In genomic region chr15:60834598-60835571, GRCm38 (mm10) we compare ENCODE assay signal across 31 mouse cellular contexts. TPM values are rescaled to one million over a fixed set of nuclear protein-coding genes. Genes with fewer than 3 reads are reported as not detected.
DNase-seq lines count a peak whose midpoint lies in the region; ATAC-seq and TF ChIP-seq lines count a peak whose summit lies in the region.
"Had no signal": no experiment of that assay in that cellular context is flagged by ENCODE, and none has a peak within 500 bp of the region (broad histone marks: within the 10 kb centered on the region; RNA-seq: fewer than 3 reads in every experiment).

No protein-coding gene starts in this region.

- no peak for TF ChIP-seq POLR2A in bone marrow macrophage, adult 2 months (IDR thresholded peaks at IDR 0.05; ENCODE audit: borderline replicate concordance, low read depth, low read length)

- DNase-seq in midbrain, embryonic 11.5 days (ENCODE audit: low spot score, missing footprints): peak; percentile 44
- no peak for DNase-seq in midbrain, embryonic 14.5 days
- DNase-seq in T-cell, adult 2 months (ENCODE audit: low spot score): no peak
- no peak for DNase-seq in left cerebral cortex, postnatal 4 days
- DNase-seq in left cerebral cortex, adult 9 months (ENCODE audit: low spot score in 2 of 2): no peak
- DNase-seq: adrenal gland, postnatal 14 days; cerebellum, adult 2 months; cerebellum, postnatal 14 days; gastrocnemius, postnatal 10 days; kidney, adult 18-20 months; kidney, postnatal 36 days; liver, embryonic 13.5 days; lung, embryonic 14.5 days; right cerebral cortex, postnatal 25 days had no signal

- TF ChIP-seq CTCF in bone marrow macrophage, adult 2 months (IDR thresholded peaks at IDR 0.05; ENCODE audit: low read depth, low read length): no peak

- no peak overlapping the region for H3K4me2 ChIP-seq in midbrain, embryonic 11.5 days
- no peak overlapping the region for H3K4me2 ChIP-seq in midbrain, embryonic 14.5 days (ENCODE audit: low read length)
- no peak overlapping the region for H3K4me2 ChIP-seq in intestine, embryonic 16.5 days (ENCODE audit: low read depth, low read length)
- H3K4me2 ChIP-seq: embryonic facial prominence, embryonic 15.5 days; forebrain, embryonic 12.5 days; heart, embryonic 15.5 days; limb, embryonic 15.5 days; liver, embryonic 13.5 days; lung, embryonic 14.5 days; midbrain, embryonic 15.5 days; neural tube, embryonic 15.5 days had no signal

- H3K27me3 ChIP-seq in midbrain, embryonic 11.5 days (ENCODE audit: control insufficient read depth, insufficient read depth, low read length): no peaks in the 10 kb centered on the region
- H3K27me3 ChIP-seq in midbrain, embryonic 14.5 days (ENCODE audit: control insufficient read depth, insufficient read depth, low read length): no peaks in the 10 kb centered on the region
- H3K27me3 ChIP-seq in intestine, embryonic 16.5 days (replicated peaks; ENCODE audit: control insufficient read depth, insufficient read depth, low read length): no peaks in the 10 kb centered on the region
- H3K27me3 ChIP-seq: embryonic facial prominence, embryonic 15.5 days; forebrain, embryonic 12.5 days; heart, embryonic 15.5 days; limb, embryonic 15.5 days; liver, embryonic 13.5 days; midbrain, embryonic 15.5 days; neural tube, embryonic 15.5 days; Patski had no signal

- 0 out of 2 replicates have a peak, but pooled peaks cover 3% of the 10 kb centered on the region for H3K4me1 ChIP-seq in midbrain, embryonic 11.5 days (ENCODE audit: control insufficient read depth, insufficient read depth, low read length)
- H3K4me1 ChIP-seq in midbrain, embryonic 14.5 days (ENCODE audit: control insufficient read depth, insufficient read depth, low read length): peaks cover 4% of the 10 kb centered on the region; the same call in 1 of the 2 replicates
- H3K4me1 ChIP-seq in bone marrow macrophage, adult 2 months (ENCODE audit: control insufficient read depth, insufficient read depth, low read length): peaks cover 15% of the 10 kb centered on the region
- peaks cover 22% of the 10 kb centered on the region; the same call in 1 of the 2 replicates for H3K4me1 ChIP-seq in intestine, embryonic 16.5 days (ENCODE audit: control insufficient read depth, insufficient read depth, low read length)
- H3K4me1 ChIP-seq: embryonic facial prominence, embryonic 15.5 days; limb, embryonic 15.5 days; midbrain, embryonic 15.5 days; neural tube, embryonic 15.5 days had no signal

- H3K27ac ChIP-seq in midbrain, embryonic 11.5 days (ENCODE audit: low read depth, low read length): no peak overlapping the region
- no peak overlapping the region for H3K27ac ChIP-seq in midbrain, embryonic 14.5 days (replicated peaks; ENCODE audit: low read depth, low read length)
- H3K27ac ChIP-seq in bone marrow macrophage, adult 2 months (ENCODE audit: insufficient read depth, low read depth, low read length): peak overlapping the region; percentile 74
- peak overlapping the region; percentile 57; the same call in 1 of the 2 replicates for H3K27ac ChIP-seq in intestine, embryonic 16.5 days (ENCODE audit: low read length)
- H3K27ac ChIP-seq: embryonic facial prominence, embryonic 15.5 days; forebrain, embryonic 12.5 days; heart, embryonic 15.5 days; hindbrain, postnatal 0 days; layer of hippocampus, adult 2 months; left cerebral cortex, adult 2 months; limb, embryonic 10.5 days; limb, embryonic 15.5 days; liver, embryonic 13.5 days; midbrain, embryonic 15.5 days; neural tube, embryonic 15.5 days had no signal

- intact Hi-C loops in left cerebral cortex, postnatal 4 days (cut with DNase I): no loop called here

- no peak for ATAC-seq in midbrain, embryonic 11.5 days (ENCODE audit: low FRiP score)
- ATAC-seq in midbrain, embryonic 14.5 days (ENCODE audit: low FRiP score, low TSS enrichment): no peak
- ATAC-seq in intestine, embryonic 16.5 days: peak; percentile 82
- peak; percentile 65; the same call in 1 of the 2 replicates for ATAC-seq in neutrophil, adult 5-6 weeks (ENCODE audit: extremely low read depth, insufficient number of reproducible peaks, low FRiP score, poor library complexity, severe bottlenecking)
- ATAC-seq: hindbrain, postnatal 0 days; midbrain, embryonic 15.5 days; Patski had no signal

- H3K4me3 ChIP-seq in midbrain, embryonic 11.5 days (ENCODE audit: low read depth, low read length): no peak overlapping the region
- H3K4me3 ChIP-seq in midbrain, embryonic 14.5 days (replicated peaks; ENCODE audit: low read depth, low read length): no peak overlapping the region
- no peak overlapping the region for H3K4me3 ChIP-seq in bone marrow macrophage, adult 2 months (ENCODE audit: insufficient read depth, low read length)
- no peak overlapping the region for H3K4me3 ChIP-seq in intestine, embryonic 16.5 days (ENCODE audit: low read length)
- H3K4me3 ChIP-seq: embryonic facial prominence, embryonic 10.5 days; embryonic facial prominence, embryonic 15.5 days; forebrain, embryonic 12.5 days; heart, embryonic 10.5 days; heart, embryonic 15.5 days; layer of hippocampus, adult 2 months; left cerebral cortex, adult 2 months; limb, embryonic 10.5 days; limb, embryonic 15.5 days; liver, embryonic 13.5 days; midbrain, embryonic 15.5 days; neural tube, embryonic 15.5 days had no signal

- H3K9ac ChIP-seq in midbrain, embryonic 11.5 days (ENCODE audit: low read length): no peak overlapping the region
- H3K9ac ChIP-seq in midbrain, embryonic 14.5 days (replicated peaks; ENCODE audit: low read length): no peak overlapping the region
- no peak overlapping the region for H3K9ac ChIP-seq in intestine, embryonic 16.5 days (ENCODE audit: low read depth, low read length)
- H3K9ac ChIP-seq: embryonic facial prominence, embryonic 15.5 days; forebrain, embryonic 12.5 days; heart, embryonic 15.5 days; limb, embryonic 15.5 days; liver, embryonic 13.5 days; lung, embryonic 14.5 days; midbrain, embryonic 15.5 days; neural tube, embryonic 15.5 days had no signal

- WGBS in midbrain, embryonic 11.5 days: 92% methylated on average over 5 of the region's 5 CpGs
- 90% methylated on average over 5 of the region's 5 CpGs for WGBS in midbrain, embryonic 14.5 days
- WGBS in intestine, embryonic 16.5 days: 79% methylated on average over 5 of the region's 5 CpGs

- no peaks in the 10 kb centered on the region for H3K9me3 ChIP-seq in midbrain, embryonic 11.5 days (ENCODE audit: control insufficient read depth, low read length)
- no peaks in the 10 kb centered on the region for H3K9me3 ChIP-seq in midbrain, embryonic 14.5 days (ENCODE audit: control insufficient read depth, low read length)
- H3K9me3 ChIP-seq in intestine, embryonic 16.5 days (ENCODE audit: control insufficient read depth, low read length): no peaks in the 10 kb centered on the region
- H3K9me3 ChIP-seq: embryonic facial prominence, embryonic 10.5 days; embryonic facial prominence, embryonic 15.5 days; forebrain, embryonic 12.5 days; heart, embryonic 10.5 days; heart, embryonic 15.5 days; limb, embryonic 10.5 days; limb, embryonic 15.5 days; liver, embryonic 13.5 days; midbrain, embryonic 15.5 days; neural tube, embryonic 15.5 days had no signal

- no peaks in the 10 kb centered on the region for H3K36me3 ChIP-seq in midbrain, embryonic 11.5 days (ENCODE audit: control insufficient read depth, insufficient read depth, low read length)
- no peaks in the 10 kb centered on the region for H3K36me3 ChIP-seq in midbrain, embryonic 14.5 days (ENCODE audit: control insufficient read depth, insufficient read depth, low read length)
- H3K36me3 ChIP-seq in intestine, embryonic 16.5 days (ENCODE audit: control insufficient read depth, insufficient read depth, low read length): no peaks in the 10 kb centered on the region
- H3K36me3 ChIP-seq: embryonic facial prominence, embryonic 10.5 days; embryonic facial prominence, embryonic 15.5 days; forebrain, embryonic 12.5 days; G1E; heart, embryonic 10.5 days; heart, embryonic 15.5 days; limb, embryonic 10.5 days; limb, embryonic 15.5 days; liver, embryonic 13.5 days; midbrain, embryonic 15.5 days; neural tube, embryonic 15.5 days had no signal

RNA-seq across cellular contexts. Expression of gene Fam84b, which starts 18.7 kb away (rescaled TPM):
- polyA plus RNA-seq in midbrain, embryonic 11.5 days (2014; fragmentation: Nextera tagmentation; extraction: Ambion mirVana): 8.4 and 8.7 TPM in 2 replicates
- polyA plus RNA-seq in midbrain, embryonic 14.5 days (2014; fragmentation: Nextera tagmentation; extraction: Ambion mirVana): 7.1 and 9.1 TPM in 2 replicates
- polyA plus RNA-seq in bone marrow macrophage, adult 2 months (2012; ENCODE audit: insufficient read depth, insufficient read length, missing spikeins): 13.6 and 15.7 TPM in 2 replicates
- 47.8 and 61.2 TPM in 2 replicates for polyA plus RNA-seq in intestine, embryonic 16.5 days (2015; fragmentation: Nextera tagmentation; extraction: Ambion mirVana)
- 9.0 and 9.1 TPM in 2 replicates for total RNA-seq in neutrophil, adult 5-6 weeks (2017)
- 10 to 100 TPM; 18.0 to 22.1 TPM for total RNA-seq in left cerebral cortex, postnatal 4 days (2021)
- polyA plus RNA-seq: G1E had no signal

Comparison
In these comparisons a context has a peak if more than half of its experiments do, and no peak if none do; other contexts are left out.
1. ATAC-seq: peak in intestine, embryonic 16.5 days (single experiment) and neutrophil, adult 5-6 weeks (single experiment); none in midbrain, embryonic 11.5 days (single experiment) and midbrain, embryonic 14.5 days (single experiment).
2. H3K27ac ChIP-seq: peak in bone marrow macrophage, adult 2 months (single experiment) and intestine, embryonic 16.5 days (single experiment); none in midbrain, embryonic 11.5 days (single experiment) and midbrain, embryonic 14.5 days (single experiment).